Mouse (Mus musculus): Measurements from ENCODE around the gene Med27. TPM values are rescaled to one million over a fixed set of nuclear protein-coding genes. Genes with fewer than 3 reads are reported as not detected.

Gene Med27
- total RNA-seq, 2 experiments from 2014 or later = 26.5 to 28.2 TPM

GRCm38 (mm10) chr2:29465649-29466137, 119.1 kb downstream of the Med27 start:
- no peak for DNase-seq (ENCODE audit: low spot score in 2 of 2)

- DNase-seq (ENCODE audit: low spot score in 2 of 2) = no peak
Observed at GRCm38 (mm10) chr2:29466396-29466795, 119.8 kb downstream of the Med27 start.

DNA sequence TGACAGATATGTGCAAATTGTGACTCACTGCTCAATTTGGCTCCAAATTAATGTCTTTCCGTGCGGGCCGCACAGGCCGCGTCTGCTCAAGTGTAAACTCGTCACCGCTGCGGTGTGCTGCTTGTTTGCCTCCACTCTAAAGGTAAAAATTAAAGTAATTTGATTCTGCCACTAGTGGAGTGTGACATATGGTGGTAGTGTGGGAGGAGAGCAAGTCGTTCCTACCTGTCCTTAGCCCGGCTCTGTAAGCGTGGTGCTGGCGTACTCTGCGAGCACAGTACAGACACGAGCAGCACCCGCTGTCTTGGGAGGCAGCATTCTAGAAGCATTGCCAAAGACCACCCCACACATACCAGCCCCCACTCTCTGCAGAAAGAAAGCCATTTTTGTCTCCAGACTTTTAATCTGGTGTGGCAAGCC, 121.9 kb downstream of the Med27 start:
- DNase-seq (ENCODE audit: low spot score in 2 of 2) = no peak

DNA sequence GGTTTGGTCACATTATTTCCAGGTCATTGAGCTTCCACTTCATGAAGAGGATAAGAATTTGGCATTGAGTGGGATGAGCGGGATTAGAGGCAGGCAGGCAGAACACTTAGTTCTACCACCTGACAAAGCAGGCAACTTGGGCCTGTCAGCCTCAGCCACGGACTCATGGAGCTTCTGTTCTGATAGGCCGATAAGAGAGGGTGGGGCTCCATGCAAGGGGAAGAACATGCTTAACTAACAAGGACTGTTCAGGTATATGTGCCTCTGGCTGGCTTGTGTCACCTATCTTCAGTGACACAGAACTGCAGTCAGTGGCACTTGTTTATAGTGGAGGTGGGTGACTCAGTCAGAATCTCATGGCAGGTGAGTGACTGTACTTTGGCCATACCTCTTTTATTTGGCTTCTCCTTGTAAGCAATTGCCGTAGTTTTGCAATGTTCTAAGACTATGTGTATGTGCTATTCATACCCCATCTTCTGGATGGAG, 126.4 kb downstream of the Med27 start:
- DNase-seq (ENCODE audit: low spot score in 2 of 2) = no peak

DNA sequence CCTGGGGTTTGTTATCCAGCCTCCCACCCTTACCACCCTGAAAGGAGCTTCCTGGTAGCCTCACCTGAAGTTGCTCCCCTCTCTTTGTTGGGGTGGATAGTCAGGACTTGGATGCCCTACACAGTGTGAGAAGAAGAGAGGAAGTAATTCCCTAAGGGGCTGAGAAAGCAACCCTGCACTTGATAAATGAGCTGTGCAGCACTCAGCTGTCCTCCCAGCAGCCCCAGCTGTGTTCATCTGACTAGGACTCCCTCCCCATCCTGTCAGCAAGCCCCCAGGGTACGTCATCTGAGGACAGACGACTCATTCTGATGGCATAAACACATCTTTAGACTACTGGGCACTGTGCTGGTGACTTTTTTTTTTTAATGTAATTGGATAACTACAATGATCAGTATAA, 127.3 kb downstream of the Med27 start:
- no peak for DNase-seq (ENCODE audit: low spot score in 2 of 2)

DNA sequence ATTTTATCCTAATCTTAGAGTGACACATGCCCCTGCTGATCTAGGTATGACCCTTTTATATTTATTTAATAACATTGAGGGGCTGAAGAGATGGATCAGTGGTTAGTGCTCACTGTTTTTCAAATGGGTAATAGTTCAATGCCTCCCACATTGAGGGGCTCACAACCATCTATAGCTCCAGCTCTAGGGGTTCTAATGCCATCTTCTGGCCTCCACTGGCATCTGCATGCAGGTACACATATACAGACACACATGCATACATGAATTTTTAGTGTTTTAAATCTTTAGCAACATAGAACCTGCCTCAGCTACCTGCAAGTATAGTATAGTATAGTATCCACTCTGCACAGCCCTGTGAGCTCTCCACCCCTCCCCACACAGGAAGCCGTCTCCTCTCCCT, 130.1 kb downstream of the Med27 start:
- no peak for DNase-seq (ENCODE audit: low spot score in 2 of 2)

GRCm38 (mm10) chr2:29481856-29482255, 135.2 kb downstream of the Med27 start:
- no peak for DNase-seq (ENCODE audit: low spot score in 2 of 2)

- DNase-seq (ENCODE audit: low spot score in 2 of 2) = no peak
Observed at GRCm38 (mm10) chr2:29482979-29483718, 136.5 kb downstream of the Med27 start.

DNA sequence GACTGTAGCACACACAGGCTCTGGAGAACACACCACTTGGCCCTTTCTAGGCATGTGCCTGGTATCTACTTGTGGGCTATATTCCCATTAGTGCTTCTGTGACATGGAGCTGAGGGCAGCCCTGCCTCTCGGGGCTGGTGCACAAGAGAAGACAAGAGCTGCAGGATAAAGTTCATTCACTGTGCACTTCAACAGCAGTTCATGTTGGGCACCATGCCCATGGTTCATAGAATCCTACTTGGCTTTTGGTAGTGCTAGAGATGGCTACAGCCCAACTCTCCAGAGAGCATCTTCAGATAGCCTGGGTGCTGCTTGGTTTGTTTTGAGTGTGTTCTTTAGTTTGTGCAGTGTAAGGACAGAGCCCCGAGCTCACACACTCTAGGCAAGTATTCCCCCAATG, 138.9 kb downstream of the Med27 start:
- DNase-seq (ENCODE audit: low spot score in 2 of 2) = no peak

DNA sequence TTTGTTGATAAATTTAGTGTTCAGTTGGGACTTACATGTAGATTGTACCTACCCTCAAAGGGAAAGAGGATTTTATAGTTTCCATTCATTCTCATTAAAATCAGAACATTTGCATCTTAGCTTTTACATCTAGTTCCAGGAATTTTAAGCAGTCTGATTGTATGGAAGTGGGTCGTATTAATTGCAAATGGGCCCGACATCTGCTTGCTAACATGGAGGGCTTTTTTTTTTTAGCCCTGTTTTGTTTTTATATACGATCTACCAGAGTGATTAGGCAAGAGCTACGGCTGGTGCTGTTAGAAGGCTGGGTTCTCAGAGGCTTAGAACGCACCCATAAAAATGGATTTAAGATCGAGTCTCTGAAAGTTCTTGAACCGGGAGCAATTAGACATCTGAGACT, 139.9 kb downstream of the Med27 start:
- no peak for DNase-seq (ENCODE audit: low spot score in 2 of 2)

DNA sequence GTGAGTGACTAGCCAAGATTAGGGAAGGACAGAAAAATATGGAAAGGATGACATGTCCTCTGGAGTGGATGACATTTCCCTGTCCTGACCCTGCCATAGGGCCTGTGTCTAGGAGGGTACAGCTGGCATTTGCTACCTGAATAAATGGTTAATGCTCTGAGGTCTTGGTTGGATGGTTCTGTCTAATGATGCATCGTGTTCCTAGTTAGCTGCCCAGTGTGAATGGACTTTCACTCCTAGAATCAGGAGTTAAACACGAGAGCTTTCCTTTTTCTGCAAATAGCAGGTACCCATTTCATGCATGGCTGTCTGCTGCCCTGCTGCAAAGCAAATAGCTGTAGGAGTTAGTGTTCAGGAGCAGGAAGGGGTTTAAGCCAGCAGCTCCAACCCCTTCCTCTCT, 141.0 kb downstream of the Med27 start:
- no peak for DNase-seq (ENCODE audit: low spot score in 2 of 2)

DNA sequence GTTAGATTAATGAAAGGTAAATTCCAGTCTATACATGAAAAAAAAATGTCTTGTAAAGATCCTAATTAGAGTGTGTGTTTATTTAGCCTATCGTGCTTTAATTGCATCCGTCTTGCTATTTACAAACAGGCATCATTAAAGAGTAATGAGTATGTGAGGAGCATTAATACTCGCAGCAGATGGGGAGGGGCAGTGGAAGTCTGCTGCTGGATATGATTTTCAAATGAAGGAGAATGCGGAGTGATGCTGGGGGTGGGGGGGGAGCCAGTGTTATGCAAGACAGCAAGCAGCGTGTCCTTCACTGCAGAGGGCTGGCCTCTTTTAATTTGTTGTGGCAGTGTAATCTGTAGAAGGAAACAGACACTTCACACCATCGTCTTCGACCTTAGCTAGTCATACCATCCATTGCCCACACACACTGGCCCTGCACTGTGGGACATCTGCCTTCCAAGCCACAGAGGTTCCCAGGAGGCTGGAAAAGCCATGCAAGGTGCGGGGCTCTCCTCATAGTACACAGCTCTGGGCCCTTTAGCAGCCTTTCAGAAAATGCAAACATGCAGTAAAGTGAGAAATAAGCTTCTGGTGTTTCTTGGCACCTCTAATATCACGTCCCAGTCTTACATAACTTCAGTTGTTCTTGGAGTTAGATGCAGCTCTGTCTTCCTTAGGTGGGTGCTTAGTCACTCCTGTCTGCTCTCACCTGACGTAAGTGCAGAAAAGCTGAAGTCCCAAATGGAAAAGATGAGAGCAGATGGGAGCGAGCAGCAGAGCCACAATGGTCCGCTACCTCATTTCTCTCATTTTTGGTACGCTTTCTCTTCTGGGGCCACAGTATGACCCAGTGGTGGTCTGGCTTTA, 142.0 kb downstream of the Med27 start:
- DNase-seq (ENCODE audit: low spot score in 2 of 2) = no peak

DNA sequence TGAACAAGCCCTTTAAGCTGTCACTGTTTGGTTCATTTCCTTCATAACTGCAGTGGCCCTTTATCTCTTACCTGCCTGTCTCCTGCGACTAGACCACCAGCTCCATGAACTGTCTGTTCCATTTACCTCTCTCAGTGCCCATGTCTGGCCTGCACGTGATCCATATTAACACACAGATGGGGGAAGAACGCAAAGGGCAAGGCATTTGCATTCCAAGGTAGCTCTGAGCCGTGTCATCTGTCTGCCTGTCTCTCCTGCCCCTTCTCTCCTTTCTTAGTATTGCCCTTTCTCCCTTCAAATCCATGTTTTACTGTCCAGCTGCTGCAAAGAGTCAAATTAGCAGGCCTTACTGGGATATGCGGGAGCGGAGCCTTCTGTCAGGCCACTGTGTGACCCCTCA, 145.0 kb downstream of the Med27 start:
- DNase-seq (ENCODE audit: low spot score in 2 of 2) = no peak

DNA sequence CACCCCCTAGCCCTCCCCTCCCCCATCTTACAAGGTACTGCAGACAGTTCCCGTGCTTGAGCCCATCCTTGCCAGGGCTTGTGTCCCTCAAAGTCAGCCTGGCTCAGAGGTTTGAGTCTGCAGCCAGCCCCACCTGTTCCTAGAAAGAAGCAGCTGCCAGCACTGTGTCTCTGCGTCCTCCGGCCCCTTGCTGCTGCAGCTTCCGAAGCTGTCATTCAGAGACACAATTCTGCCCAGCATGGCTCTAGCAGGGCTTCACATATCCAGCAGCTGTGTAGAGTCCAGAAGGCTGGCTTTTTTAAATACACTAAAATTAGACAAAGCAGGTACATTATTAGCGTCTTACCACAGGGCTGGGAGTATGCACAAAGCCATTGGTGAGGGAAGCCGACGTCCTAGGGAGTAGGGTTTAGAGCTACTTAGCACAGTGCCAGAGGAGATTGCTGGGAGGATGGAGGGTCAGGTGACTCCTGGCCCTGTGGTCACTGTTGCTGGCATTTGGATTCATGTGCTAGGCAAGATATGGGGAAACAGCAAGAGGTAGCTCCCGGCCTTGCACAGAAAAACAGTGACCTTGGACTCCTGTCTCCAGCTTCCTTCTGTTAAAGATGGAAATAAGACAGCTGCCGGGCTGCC, 146.9 kb downstream of the Med27 start:
- DNase-seq (ENCODE audit: low spot score in 2 of 2) = peak in 1 of 2 experiments; percentile 14

- DNase-seq (ENCODE audit: low spot score in 2 of 2) = no peak
Observed at GRCm38 (mm10) chr2:29495271-29495670, 148.7 kb downstream of the Med27 start.

GRCm38 (mm10) chr2:29500601-29501350, 154.2 kb downstream of the Med27 start:
- no peak for DNase-seq (ENCODE audit: low spot score in 2 of 2)

DNA sequence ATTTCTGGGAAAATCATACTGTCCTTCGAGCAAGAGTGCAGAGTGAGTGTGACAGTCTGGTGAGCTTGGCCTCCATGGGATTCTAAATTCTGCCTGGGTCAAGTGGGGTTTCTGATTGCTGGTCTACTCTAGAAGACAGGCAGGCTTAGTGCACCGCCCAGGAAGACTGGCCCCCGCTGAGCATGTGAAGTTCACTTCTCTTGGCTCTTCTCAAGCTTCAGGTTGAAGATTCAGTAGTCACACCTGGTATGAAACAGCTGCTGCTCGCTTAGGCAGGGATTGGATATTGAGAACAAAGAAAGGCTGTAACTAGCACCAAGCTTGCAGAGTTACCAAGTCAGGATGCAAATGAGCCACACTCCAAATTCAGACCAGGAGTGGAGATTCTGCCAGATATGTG, 154.8 kb downstream of the Med27 start:
- DNase-seq (ENCODE audit: low spot score in 2 of 2) = no peak

DNA sequence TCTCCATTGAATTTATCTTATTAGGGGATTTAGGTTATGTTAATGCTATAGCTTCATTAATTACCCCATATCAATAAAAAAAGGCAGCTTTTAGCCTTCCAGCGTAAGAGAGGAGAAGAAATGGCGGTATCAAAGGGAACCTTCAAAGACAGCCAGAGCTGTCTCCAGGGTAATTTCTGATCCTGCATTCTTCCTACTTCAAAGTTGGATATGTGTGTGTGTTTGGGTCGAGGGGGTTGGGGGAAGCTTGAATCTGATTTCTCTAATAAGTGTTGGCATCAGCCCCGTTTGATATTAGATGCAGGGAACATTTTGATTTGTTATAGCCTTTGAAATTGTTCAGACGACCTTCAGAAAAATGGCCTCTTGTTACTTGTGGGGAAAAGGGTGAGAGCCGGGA, 158.2 kb downstream of the Med27 start:
- DNase-seq (ENCODE audit: low spot score in 2 of 2) = no peak

DNA sequence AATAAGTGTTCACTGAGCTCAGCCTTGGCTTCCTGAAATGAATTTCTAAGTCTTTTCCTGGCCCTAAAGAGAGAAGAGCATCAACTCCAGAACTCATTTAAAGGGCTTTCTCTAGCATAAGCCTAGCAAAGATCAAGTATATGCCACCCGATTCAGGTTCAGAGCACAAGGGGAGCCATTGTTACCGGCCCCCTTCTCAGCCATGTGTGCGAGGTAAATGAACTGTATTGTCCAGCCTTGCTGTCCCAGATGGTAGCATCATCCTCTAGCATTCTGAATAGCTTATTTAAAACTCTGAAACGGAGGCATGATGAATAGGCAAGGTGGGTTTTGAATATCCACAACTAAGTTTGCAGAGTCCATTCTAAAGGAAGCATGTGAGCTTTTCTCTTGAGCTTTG, 159.8 kb downstream of the Med27 start:
- no peak for DNase-seq (ENCODE audit: low spot score in 2 of 2)

GRCm38 (mm10) chr2:29513131-29513530, 166.5 kb downstream of the Med27 start:
- DNase-seq (ENCODE audit: low spot score in 2 of 2) = no peak

DNA sequence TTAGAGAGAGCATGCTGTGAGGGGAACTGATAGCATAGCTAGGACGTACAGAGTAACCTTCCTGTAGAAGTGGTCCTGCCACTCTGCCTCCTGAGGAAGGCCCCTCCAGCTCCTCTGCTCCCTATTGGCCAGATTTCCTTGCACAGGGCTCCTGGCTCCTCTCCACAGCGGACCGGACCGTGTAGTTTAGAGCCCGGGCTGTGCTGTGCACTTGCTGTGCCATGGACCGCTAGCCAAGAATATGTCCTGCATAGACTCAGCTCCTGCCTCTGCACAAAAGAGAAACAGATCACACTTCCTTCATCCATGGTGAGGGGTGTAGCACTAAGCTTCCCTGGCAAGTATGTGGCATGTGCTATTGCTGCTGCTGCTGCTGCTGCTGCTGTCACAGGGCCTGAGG, 168.2 kb downstream of the Med27 start:
- DNase-seq (ENCODE audit: low spot score in 2 of 2) = no peak

Measured in adrenal gland, adult 18-20 months (tissue).